Mouse (Mus musculus) cerebellum, adult 9-10 months (tissue): ENCODE results near the gene Cdc25a.

Experiments
- DNase-seq: peaks from one replicate; pipeline ENCODE4 v3.0.0; 2022

The Cdc25a gene

GRCm38 (mm10) chr9:109874797-109875691 is at the start of gene Cdc25a:
TSS of gene Cdc25a (plus strand) at chr9:109875579.
- DNase-seq = peak; percentile 99

GRCm38 (mm10) chr9:109825739-109826138 is 49.6 kb upstream of the Cdc25a start:
- no peak for DNase-seq

- DNase-seq = no peak
These were observed 49.2 kb upstream of the Cdc25a start for GRCm38 (mm10) chr9:109826181-109826580.

GRCm38 (mm10) chr9:109832391-109833087 is 42.8 kb upstream of the Cdc25a start, which contains the start of gene Nme6:
TSS of gene Nme6 (plus strand) at chr9:109832749.
- DNase-seq = peak; percentile 85

GRCm38 (mm10) chr9:109833088-109833412 is 42.3 kb upstream of the Cdc25a start:
- no peak for DNase-seq

- DNase-seq = no peak
These were observed 26.0 kb upstream of the Cdc25a start, which contains the start of gene Camp for GRCm38 (mm10) chr9:109849312-109849758. TSS of gene Camp (minus strand) at chr9:109849617.

- no peak for DNase-seq
These were observed 25.3 kb upstream of the Cdc25a start for GRCm38 (mm10) chr9:109850099-109850498.

GRCm38 (mm10) chr9:109854341-109854740 is 21.0 kb upstream of the Cdc25a start:
- DNase-seq = no peak

GRCm38 (mm10) chr9:109855947-109856346 is 19.4 kb upstream of the Cdc25a start:
- no peak for DNase-seq

- peak; percentile 64 for DNase-seq
These were observed 12.9 kb upstream of the Cdc25a start for GRCm38 (mm10) chr9:109862397-109863044.

- DNase-seq = no peak
These were observed 12.3 kb upstream of the Cdc25a start for GRCm38 (mm10) chr9:109863085-109863484.

GRCm38 (mm10) chr9:109866218-109866617 is 9.2 kb upstream of the Cdc25a start:
- no peak for DNase-seq

GRCm38 (mm10) chr9:109870983-109871572 is 4.3 kb upstream of the Cdc25a start:
- DNase-seq = no peak

GRCm38 (mm10) chr9:109875695-109876601 is 569 bp downstream of the Cdc25a start:
- DNase-seq = peak; percentile 74

GRCm38 (mm10) chr9:109876756-109877155 is 1.4 kb downstream of the Cdc25a start:
- no peak for DNase-seq

GRCm38 (mm10) chr9:109877666-109878065 is 2.3 kb downstream of the Cdc25a start:
- no peak for DNase-seq

GRCm38 (mm10) chr9:109879305-109879704 is 3.9 kb downstream of the Cdc25a start:
- no peak for DNase-seq

GRCm38 (mm10) chr9:109886259-109886658 is 10.9 kb downstream of the Cdc25a start:
- DNase-seq = no peak

GRCm38 (mm10) chr9:109887321-109887720 is 11.9 kb downstream of the Cdc25a start:
- DNase-seq = no peak

- peak; percentile 72 for DNase-seq
These were observed 16.1 kb downstream of the Cdc25a start for GRCm38 (mm10) chr9:109891501-109891900.

- DNase-seq = peak; percentile 87
These were observed 17.4 kb downstream of the Cdc25a start for GRCm38 (mm10) chr9:109892651-109893250.
